Mouse (Mus musculus) kidney, adult 11 months (tissue): ENCODE results near the gene Tm2d1.
A peak's percentile ranks its signal among the peaks of the same experiment; 100 is the strongest.
"Not testable (repeated sequence)": the region's sequence is repeated elsewhere in the genome, so short reads cannot be mapped to it uniquely, and the experiment has no call there.

ENCODE experiments used
- DNase-seq: peaks from one replicate; pipeline ENCODE4 v3.0.0; 2022

Tm2d1 gene

DNA sequence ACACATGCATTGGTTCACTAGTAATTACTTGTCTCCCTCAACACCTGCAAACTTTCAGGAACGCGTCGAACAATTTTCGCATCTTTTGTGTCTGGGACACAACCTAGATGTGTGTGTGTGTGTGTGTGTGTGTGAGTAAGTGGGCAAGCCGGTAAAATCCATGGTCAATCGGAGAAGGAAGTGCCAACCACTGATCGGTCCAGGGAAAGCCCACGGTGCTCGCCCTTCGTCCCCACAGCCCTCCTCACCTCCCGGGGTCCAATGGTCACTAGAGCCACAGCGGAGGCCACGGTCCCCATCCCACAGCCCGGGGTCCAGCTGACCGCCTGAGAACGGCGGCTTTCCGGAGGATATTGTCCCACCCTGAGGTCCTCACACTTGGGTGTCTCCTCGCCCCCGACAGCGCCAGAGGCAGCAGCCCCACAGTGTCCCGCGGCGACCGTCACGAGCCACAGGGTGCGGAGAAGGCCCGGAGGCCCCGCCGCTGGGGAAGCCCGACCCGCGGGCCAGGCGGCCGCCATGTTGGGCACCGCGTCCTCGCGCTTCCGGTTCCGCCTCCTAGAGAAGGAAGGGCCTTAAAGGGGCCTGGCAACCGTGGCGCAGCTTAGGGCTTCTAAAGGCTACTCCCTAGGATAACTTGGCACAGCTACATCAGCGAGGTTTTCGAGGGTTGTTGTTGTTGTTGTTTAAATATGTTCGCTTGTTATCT, at the start of gene Tm2d1:
Tm2d1 (minus strand) TSS at position 591 of the 709 bp plus-strand sequence.
- DNase-seq = peak; percentile 78

DNA sequence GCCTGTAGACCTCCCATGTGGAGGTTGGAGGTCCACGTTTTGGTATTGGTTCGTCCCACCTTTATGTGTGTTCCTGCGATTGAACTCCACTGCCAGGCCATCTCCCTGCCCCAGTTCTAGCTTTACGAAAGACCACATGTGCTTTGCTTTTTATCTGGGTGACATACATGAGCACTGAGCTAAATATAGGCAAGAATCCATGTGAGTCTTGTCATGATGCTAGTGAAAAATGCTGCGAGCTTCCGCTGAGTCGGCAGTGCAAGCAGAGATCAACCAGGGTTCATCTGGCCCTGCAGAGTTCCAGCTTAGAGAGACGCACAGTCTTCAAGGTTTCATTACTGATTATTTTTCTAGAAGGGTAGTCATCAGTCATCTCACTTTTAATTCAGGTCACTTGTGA, 45.3 kb upstream of the Tm2d1 start:
- DNase-seq = no peak

DNA sequence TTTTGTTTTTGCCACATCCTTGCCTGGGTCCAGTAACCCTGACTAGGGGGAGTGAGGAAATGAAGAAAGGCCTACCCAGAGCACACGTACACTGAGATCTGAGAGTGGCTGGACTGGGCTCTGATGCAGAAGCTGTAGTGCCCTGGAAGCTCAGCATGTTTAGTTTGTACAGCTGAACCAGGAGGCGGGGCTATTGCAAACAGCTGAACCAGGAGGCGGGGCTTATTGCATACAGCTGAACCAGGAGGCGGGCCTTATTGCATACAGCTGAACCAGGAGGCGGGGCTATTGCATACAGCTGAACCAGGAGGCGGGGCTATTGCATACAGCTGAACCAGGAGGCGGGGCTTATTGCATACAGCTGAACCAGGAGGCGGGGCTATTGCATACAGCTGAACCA, 32.0 kb upstream of the Tm2d1 start:
- DNase-seq = not testable (repeated sequence)

DNA sequence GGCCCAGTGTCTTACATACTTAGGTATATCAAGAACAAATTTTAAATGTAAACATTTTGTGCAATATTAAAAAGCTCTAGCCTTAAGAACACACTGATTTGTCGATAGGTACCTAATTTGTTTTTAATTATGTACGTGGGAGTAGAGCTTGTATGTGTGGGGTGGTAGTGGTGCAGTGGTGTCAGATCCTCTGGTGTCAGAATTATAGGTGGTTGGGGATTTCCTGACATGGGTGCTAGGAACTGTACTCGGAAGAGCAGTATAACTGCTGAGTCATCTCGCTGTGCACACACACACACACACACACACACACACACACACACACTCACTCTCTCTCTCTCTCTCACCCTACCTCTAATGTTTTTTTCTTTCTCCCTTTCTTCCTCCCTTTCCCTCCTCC, 25.3 kb upstream of the Tm2d1 start:
- DNase-seq = no peak

DNA sequence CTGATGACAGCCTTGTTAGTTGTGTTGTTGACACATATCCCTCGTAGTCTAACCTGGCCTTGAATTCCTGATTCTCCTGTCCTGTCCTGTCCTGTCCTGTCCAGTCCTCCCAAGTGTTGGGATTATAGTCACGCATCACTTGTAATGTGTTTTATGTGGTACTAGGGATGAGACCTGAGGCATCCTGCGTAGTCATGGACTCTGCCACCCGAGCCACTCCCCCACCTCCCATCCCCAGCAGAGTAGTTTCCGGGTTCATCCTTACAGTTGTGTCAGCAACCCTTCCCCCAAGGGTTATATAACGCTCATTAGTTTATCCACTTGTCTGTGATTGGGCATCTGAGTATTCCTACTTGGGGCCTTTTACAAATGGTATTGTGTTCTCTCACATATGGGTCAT, 21.3 kb upstream of the Tm2d1 start:
- peak; percentile 31 for DNase-seq

DNA sequence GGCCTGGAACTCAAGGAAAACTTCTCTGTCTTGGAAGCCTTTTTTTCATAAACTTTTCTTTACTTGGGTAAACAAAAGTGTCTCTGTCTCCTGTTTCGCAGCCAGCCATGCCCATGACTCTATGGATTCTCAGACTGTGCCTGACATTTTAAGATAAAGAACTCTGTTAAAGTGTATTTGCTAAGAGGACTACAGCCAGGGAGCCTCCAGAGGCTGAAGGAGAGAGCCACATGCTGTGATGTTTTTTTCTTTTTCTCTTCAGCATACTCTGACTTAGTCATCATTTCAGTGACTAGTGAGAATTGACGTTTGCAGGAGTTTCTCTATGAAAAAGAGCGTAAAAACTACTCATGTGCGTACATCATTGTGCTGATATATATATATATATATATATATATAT, 20.4 kb upstream of the Tm2d1 start:
- DNase-seq = no peak

DNA sequence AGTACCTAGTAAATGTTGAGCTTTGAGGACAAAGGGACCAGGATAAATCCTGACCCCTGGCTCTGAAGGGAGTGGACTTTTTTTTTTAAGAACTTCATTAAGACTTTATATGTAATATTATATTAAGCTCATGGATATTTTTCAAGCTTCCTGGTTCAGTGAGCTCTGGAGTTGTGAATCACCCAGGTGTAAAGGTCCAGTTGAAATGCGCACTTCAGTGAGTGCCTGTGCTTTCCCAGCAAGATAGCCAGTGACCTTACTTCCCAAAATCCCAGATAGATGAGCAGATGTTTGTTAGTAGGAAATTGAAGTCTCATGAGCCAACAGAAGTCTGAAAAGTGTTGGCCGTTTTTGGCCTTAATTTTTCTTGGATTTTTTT, 18.5 kb upstream of the Tm2d1 start:
- DNase-seq = no peak

DNA sequence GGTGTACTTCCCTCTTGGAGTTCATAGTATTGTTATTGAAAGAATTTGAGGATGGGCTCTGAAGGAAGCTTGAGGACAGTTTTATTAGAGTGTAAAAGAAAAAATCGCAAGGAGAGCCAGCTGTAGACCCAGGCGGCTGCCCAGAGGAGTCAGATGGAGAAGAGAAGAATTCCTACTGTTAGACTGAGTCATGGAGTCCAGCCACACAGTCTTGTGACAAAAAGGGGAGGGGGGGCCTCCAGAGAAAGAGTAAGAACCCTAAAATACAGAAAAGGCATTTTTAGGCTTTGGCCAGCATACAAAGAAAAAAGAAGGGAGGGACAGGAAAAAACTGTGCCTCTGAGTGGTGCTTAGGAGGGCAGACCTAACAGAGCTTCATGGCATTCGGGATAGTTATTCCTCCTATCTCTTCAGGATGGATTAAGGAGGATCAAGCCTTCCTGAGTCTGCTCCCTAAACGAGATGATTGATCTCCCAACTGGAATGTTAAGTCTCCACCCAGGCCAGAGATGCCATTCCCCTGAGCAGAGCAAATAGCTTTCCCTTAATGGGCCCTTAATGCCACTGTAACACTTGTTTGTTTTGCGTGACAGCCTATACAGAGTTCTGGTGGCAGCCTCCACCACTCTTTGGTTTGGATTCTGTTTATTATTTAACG, 17.9 kb upstream of the Tm2d1 start:
- peak; percentile 29 for DNase-seq

DNA sequence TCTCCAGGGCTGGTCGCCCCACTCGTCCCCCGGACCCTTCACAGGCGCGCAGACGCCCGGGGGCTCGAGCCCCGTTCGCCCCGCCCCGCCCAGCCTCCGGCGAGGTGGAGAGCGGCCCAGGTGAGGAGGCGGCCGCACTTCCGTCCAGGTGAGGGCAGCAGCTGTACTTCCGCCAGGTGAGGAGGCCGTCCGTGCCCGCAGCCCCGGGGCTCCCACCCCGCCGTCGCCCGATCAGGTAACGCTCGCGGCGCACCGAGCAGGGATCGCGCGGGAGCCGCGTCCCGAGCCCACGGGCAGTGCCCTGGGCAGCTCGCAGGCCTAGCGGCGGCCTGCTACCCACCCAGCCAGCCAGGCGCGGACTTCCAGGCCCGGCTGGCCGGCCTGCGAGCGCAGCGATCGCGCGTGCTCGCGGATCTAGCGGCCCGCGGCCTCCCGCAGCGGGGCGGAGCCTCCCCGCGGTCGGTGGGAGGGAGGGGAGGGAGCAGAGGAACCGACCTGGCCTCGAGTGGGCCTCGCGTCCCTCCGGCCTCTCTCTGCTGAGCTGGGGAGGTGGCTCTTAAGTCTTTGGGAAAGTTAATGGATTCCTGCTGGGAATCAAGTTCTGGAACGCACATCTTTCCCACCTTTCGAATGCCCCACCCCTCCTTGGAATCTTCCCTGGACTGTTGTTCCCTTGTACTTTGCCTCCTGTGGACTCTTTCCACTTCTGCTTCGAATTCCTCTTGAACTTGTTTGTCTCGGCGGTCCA, 12.8 kb upstream of the Tm2d1 start, which contains the start of gene Patj:
Patj (plus strand) TSS at position 96 of the 748 bp plus-strand sequence.
- DNase-seq = peak; percentile 81

DNA sequence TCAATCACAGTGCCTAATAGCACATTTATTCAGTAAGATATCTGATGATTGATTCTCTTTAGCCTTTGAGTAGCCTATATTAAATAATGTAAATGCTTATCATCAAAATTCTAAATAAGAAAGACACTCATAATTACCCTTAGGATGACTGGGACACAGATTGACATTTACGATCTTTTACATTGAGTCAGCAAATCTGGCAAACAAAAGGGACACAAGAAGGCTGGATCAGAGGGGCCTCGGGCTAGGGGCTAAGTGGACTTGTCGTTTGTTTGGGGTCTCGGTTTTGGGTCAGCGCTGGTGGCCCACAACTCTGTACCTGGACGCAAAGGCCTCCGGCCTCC, 12.2 kb upstream of the Tm2d1 start:
- DNase-seq = no peak

DNA sequence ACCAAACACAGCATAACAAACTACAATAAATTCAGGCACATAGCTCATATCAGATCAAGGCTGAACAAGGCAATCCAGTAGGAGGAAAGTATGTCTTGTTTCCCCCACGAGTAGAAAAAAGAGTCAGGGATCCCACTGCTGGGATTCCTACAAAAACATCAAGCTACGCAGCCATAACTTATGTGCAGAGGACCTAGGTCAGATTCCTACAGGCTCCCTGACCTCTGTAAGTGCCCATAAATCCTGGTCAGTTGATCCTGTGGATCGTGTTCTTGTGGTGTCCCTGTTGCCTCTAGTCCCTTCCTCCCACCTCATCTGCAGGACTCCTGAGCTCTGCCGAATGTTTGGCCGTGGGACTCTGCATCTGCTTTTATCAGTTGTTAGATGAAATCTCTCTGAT, 1.9 kb upstream of the Tm2d1 start:
- DNase-seq = no peak

DNA sequence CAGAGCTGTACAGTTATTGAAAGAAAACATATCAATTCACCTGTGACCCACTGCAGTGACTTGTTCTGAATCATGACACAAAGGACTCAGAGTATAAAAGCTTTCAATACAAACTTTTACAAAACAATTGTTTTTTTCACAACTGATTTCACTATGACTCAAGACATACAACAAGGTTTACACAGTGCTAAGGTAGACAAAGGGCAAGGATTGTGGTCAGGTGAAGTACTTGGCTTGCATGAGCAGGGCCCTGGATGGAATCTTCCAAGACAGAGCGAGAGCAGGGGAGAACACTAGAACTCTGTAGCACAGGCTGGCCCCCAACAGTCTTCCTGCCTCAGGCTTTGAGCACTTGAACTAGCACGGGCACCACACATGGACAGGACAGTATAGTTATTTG, 6.2 kb downstream of the Tm2d1 start:
- DNase-seq = no peak

DNA sequence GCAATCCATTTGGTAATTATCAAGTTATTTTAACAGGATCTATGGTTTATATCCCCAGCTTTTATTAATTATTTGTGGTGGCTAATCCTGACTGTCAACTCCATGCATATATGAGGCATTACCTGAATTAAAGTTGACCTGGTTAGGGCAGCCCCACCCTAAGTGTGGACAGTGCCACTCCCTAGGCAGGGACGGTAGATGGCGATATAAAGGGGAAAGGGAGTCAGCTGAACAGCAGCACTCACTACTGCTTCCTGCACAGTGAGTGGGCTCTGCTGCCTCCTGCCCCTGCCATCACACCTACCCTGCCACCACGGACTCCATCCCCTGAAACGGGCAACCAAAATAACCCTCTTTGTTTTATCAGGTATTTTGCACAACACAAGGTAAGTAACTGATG, 7.7 kb downstream of the Tm2d1 start:
- no peak for DNase-seq

DNA sequence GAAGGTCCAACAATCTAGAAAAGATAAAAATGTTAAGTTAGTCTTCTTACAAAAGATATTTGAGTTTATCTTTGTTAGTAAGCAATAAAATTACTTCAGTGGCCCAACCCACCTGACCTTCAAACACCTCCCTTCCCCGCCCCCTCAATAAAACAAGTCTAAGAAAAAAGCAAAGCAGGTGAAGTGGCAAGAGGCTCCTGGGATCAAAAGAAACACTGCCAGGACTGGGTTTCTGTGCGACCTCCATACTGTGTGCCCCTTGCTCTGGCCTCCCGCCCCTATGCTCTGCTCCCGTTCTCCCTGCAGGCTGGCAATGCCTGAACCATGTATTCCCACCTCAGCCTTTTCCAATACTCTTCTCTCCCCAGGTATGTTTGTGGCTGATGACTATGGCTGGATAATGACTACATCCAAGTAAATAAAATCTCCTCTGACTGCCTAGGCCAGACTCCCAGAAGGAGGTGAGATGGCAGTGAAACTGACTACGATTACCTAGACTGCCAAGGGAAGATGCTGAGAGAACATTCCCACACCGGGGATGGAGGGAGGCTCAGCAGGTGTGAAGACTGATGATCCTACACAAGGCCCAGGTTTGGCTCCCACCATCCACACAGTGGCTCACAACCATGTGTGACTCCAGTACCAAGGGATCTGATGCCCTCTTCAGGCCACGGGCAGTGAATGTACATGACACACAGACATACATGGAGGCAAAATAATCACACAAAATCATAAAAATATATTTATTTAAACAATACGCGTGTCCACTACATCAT, 24.9 kb downstream of the Tm2d1 start:
- DNase-seq = no peak

DNA sequence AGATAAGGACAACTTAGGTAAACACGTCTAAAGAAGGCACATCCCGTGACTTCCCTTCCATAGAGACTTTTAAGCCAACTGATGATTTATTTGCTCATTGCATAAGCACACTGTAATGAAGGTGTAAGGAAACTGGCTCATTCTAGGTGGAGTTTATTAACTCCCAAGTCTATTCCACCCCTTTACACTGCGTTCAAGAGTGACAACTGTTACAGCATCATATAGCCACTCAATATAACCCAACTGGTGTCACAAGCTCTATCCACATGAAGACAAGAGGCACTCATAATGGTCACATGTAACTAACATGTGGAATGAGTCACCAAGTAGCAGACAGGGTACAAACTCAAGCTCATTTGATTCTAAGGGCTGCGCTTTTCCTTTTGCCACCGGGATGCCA, 34.5 kb downstream of the Tm2d1 start:
- no peak for DNase-seq

DNA sequence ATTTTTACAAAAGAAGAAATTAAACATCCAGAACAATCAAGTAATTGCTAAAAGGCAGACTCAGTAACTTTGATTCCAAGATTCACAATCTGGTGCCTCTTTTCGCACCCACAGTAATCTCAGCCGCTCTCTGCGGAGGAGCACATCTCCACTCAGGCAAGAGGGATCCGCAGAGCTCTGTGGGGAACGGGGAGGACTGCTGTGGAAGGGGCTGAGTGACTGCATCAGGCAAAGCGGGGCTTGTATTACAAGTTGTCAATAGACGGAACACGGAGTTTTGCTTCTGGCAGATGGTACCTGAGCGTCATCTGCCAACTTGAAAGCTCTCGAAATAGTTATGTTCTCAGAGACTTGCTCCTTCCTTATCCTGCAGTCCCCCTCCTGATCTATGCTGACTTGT, 37.3 kb downstream of the Tm2d1 start:
- DNase-seq = no peak

DNA sequence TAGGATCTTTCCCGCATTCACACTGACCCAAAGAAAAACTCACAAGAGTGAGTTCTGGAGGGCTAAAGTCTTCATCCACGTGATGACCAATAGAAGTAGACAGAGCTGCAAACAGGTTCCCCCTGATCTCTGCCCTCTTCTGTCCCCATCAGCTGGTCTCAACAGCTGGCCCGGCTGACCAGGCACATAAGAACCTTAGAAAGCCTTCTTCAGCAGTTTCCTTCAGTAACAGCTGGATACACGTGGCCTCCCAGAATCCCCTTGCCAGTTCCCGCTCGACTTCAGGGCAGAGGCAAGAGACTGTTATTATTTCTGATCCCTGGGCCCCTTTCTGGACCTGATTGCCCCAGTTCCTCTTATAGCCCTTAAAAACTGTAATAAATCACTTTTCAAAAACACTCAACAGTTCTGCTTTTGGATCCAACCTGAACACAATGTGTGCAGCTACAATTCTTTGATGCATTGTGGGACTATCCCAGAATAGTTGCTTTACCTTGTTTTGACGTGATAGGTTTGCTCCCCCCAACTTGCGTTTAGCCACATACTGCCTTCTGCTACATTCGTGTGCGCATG, 43.0 kb downstream of the Tm2d1 start:
- no peak for DNase-seq

DNA sequence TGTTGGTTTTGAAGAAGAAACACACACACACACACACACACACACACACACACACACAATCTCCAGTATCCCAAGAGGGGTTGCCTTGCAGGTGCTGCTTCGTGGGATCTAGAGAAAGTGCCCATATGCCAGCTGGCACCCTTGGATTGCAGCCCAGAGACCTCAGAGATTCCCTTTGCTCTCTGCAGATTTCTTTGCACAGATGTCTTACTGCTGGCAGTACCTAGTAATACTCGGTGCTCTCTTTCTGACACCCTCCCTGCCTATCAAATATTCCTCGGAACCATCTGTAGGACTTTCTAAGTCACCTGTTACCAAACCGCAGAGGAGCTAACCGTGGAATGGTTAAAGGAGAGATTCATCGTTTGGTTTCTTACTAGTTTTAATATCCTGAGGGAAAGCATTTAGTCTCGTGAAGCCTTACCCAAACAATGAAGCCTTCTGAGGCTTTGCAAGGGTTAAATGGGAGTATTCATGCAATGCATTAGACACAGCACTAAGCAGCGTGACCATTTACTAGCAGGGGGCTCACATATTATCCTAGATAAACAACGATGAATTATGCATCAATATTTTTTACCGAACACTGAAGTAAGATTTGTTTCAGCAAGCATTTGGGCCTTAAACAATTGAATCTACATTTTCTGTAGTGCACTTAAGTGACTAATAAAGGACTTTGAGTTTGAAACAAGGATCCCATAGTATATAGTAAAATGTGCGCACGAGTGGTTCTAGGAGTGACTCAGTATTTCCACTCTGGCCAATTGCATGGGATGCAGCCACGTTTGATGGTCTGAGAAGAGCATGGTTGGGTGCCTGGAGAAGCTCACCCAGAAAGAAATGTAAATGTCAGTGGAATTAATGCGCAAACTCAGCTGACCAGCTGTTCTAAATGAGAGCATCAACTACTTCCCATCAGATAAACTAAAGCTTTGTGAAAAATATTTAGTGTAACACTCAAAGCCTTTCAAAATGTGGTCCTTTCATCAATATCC, 44.2 kb downstream of the Tm2d1 start:
- no peak for DNase-seq

DNA sequence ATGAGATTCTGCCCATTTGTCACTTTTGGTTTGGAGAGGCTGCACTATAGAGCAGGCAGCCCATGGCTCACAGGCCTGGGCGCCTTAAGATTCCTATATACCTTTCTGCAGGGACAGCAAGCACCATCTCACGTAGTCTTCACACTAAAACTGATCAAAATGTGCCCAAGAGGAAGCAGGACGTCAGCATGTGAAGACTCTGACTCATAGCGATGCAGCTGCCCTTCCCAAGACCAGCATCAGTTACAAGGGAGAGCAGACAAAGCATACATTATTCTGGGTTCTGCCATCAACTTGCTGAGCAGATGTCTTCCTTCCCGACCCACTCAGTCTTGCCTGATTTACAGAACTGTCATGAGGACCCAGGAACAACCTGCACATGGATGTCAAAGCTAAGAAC, 45.9 kb downstream of the Tm2d1 start:
- DNase-seq = no peak

DNA sequence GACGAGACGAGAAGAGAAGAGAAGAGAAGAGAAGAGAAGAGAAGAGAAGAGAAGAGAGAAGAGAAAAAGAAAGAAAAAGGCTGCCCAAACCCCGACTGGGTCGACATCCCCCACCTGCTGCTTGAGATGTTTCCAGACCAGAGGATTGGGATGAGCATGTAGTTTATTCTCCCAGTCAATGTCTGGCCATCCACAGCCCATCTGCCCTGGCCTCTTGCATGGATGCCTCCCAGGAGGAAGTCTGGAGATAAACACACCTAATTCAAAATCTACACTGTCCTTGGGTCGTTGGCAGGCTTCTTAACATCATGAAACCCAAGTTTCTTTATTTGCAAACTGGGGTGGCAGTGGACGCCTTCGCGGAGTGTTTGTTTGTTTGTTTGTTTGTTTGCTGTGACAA, 47.4 kb downstream of the Tm2d1 start:
- no peak for DNase-seq

DNA sequence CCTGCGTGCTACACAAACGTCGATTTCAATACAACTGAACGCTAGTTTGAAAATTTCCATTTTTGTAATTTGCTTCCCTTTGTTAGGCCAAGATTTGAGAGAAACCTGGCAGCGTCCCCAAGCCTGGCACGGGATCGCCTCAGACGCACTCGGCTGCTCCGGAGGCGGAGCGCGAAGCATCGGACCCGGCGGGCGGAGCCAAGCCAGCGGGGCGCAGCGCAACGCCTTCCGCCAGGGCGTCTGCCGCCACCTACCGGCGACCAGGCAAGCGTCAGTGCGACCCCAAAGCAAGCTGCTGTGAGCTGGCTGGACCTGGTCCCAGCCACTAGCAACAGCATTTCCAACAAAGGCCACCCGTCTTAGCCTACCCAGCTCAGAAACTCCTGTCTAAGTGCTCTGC, 60.9 kb downstream of the Tm2d1 start:
- DNase-seq = peak; percentile 89
